Mouse (Mus musculus) midbrain, embryonic 13.5 days (tissue): ENCODE results near the gene Rasa3. TPM values are rescaled to one million over a fixed set of nuclear protein-coding genes. Genes with fewer than 3 reads are reported as not detected.
A peak's percentile ranks its signal among the peaks of the same experiment; 100 is the strongest.

Source experiments
- ATAC-seq: fragments of 200-750 bp; cut with Nextera tagmentation; 2 replicates; pipeline ENCODE4 v1.8.0; 2017; ENCODE audit warnings: mild to moderate bottlenecking, moderate TSS enrichment, moderate library complexity
- H3K27ac ChIP-seq: fragments of 300-500 bp; sonication (generic); 2 replicates; pipeline ENCODE4 v1.5.1; 2015; ENCODE audit warnings: inconsistent platforms, mild to moderate bottlenecking, moderate library complexity
- H3K27me3 ChIP-seq: fragments of 300-500 bp; sonication (generic); 2 replicates; pipeline ENCODE4 v1.6.1; 2015; ENCODE audit warnings: mild to moderate bottlenecking, inconsistent platforms
- H3K36me3 ChIP-seq: fragments of 300-500 bp; sonication (generic); 2 replicates; pipeline ENCODE4 v1.6.1; 2015; ENCODE audit warnings: mild to moderate bottlenecking, inconsistent platforms
- H3K4me1 ChIP-seq: fragments of 300-500 bp; sonication (generic); replicated peaks from 2 replicates; pipeline ENCODE4 v1.6.1; 2015; ENCODE audit warnings: inconsistent platforms
- H3K4me2 ChIP-seq: fragments of 300-500 bp; sonication (generic); replicated peaks from 2 replicates; pipeline ENCODE4 v1.6.1; 2015; ENCODE audit warnings: moderate library complexity, mild to moderate bottlenecking, inconsistent platforms
- H3K4me3 ChIP-seq: fragments of 300-500 bp; sonication (generic); replicated peaks from 2 replicates; pipeline ENCODE4 v1.5.1; 2015; ENCODE audit warnings: mild to moderate bottlenecking, inconsistent platforms
- H3K9ac ChIP-seq: fragments of 300-500 bp; sonication (generic); replicated peaks from 2 replicates; pipeline ENCODE4 v1.6.1; 2015; ENCODE audit warnings: mild to moderate bottlenecking, inconsistent platforms
- H3K9me3 ChIP-seq: fragments of 300-500 bp; sonication (generic); 2 replicates; pipeline ENCODE4 v1.6.1; 2016; ENCODE audit warnings: mild to moderate bottlenecking, inconsistent platforms
- WGBS: fragments of 180-500 bp; shearing (Covaris S2); methylation state at CpG from one replicate; pipeline ENCODE4 v1.1.7; 2015; 5-methylcytosine and 5-hydroxymethylcytosine counted together
- polyA plus RNA-seq: library from polyadenylated mRNA; unstranded; fragments of >200 nt; fragmentation: Nextera tagmentation; extraction: Ambion mirVana; gene quantifications from 2 replicates; pipeline ENCODE4 v1.2.1, GENCODE M21; 2015

The Rasa3 gene
- polyA plus RNA-seq, 1 experiment from 2014 or later: 20.6 TPM

DNA sequence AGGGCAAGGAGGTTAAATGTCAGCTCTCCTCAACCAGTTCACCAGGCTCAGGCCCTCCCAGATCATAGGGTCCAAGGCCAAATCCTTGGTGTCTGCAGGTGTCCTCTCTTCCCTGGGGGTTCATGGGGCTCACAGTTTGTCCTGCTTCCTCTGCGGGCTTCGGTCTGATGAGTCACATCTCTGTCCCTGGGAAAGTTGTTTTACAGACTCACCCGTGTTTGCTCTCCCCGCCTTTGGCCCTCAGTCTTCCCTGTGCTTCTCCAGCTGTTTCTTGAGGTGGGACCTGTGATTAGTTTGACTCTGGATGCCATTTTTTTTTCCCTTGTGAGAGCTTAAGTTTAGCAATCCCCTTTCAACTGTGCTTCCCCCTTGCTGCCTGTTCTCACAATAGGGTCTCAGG is 18.8 kb upstream of the Rasa3 start:
- H3K36me3 ChIP-seq: no peaks in the 10 kb centered on the region
- no peaks in the 10 kb centered on the region for H3K27me3 ChIP-seq
- H3K4me3 ChIP-seq: no peak overlapping the region
- no peak overlapping the region for H3K4me2 ChIP-seq
- no peaks in the 10 kb centered on the region for H3K9me3 ChIP-seq
- H3K9ac ChIP-seq: no peak overlapping the region
- 79% methylated on average over 4 of the region's 4 CpGs for whole genome bisulfite sequencing
- H3K4me1 ChIP-seq: peaks cover 11% of the 10 kb centered on the region
- no peak for ATAC-seq
- H3K27ac ChIP-seq: no peak overlapping the region

DNA sequence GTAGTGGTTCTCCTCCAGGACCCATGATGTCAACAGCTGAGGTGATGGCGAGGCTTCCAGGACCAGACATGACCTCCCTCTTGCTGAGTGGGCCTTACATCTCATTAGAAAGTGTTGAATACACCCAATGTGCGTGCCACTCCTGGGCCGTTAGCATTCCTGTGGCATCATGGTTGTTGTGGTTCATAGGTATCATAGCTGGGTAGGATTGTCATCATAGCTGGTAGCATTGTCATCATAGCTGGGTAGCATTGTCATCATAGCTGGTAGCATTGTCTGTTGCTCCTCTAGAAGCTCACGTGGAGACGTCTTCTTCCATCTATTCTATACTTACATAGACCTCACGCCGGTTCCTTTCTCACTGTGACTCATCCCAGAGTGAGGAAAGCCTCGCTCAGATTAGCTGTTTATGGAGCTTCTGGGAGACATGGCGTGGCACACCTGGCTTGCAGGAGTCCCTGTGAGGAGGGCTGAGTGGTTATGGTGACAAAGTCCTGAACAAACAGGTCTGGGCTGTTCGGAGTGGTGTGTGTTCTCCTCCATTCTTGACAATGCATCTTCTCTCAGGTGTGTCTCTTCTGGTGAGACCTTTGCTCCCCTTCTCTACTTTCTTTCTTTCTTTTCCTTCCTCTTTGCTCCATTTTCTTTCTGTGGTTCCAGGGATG is 17.9 kb upstream of the Rasa3 start:
- H3K4me2 ChIP-seq: no peak overlapping the region
- no peak overlapping the region for H3K27ac ChIP-seq
- H3K9ac ChIP-seq: no peak overlapping the region
- WGBS: 96% methylated on average over 10 of the region's 10 CpGs
- no peaks in the 10 kb centered on the region for H3K9me3 ChIP-seq
- H3K4me3 ChIP-seq: no peak overlapping the region
- no peak for ATAC-seq
- peaks cover 11% of the 10 kb centered on the region for H3K4me1 ChIP-seq
- no peaks in the 10 kb centered on the region for H3K36me3 ChIP-seq
- H3K27me3 ChIP-seq: no peaks in the 10 kb centered on the region

DNA sequence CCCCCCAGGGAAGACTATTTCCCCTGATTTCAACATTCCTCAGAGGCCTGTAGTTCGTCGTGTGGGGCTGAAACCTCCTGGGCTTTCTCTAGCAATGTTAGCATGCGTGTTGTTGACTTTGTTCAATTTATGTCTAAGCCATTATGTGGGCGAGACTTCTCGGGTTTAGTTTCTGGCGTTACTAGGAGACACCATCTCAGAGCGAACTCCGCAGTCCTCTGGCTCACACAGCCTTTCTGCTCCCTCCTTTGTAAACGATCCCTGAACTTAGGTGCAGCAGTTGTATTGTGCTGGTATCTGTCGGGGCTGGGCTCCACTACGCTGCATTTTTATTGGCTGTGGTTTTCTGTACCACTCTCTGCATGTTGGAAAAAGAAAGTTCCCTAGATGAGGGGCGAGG is 17.3 kb upstream of the Rasa3 start:
- Histone ChIP-seq H3K9ac (no peak overlapping the region), H3K27me3 (no peaks in the 10 kb centered on the region), H3K4me3 (no peak overlapping the region), H3K36me3 (no peaks in the 10 kb centered on the region), H3K9me3 (no peaks in the 10 kb centered on the region), H3K4me1 (peaks cover 11% of the 10 kb centered on the region), H3K27ac (no peak overlapping the region), H3K4me2 (no peak overlapping the region)
- 62% methylated on average over 12 of the region's 12 CpGs for WGBS
- ATAC-seq: no peak

DNA sequence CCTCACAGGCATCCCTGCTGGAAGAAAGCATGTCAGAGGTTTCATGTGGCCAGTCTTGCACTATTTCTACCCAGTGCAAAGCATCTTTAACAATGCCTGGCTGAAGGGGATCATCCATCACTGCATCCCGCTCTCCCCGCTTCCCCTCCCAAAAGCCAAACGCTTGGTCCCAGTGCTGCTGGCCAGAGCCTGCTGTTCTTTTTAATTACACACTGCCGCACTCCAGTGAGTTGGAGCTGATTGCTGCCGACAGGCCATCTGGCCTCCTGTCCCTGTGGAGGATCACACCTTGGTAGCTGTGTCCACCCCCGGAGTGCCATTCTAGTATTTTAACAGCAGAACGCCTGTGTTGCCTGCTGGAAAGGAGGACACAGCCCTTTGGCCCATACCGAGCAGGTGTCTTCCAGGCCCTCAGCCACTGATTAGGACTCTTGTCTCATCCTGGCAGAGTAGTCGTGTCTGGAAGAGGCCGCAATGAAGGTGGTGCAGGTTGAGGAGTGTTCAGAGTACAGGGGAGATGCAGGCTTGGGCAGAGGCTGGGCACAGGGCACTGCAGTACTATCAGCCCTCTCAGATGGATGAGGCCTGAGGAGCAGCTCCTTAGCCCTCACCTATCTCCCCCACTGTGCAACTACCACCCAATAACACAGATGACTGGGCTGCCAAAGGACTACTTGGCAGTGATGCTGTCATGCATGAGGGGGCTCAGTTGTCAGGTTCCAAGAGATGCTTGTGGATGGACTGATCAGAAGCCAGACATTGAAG is 15.1 kb upstream of the Rasa3 start:
- Histone ChIP-seq H3K27ac (0 out of 2 replicates have a peak overlapping the region, but pooled peaks have one; percentile 53), H3K9me3 (no peaks in the 10 kb centered on the region), H3K27me3 (no peaks in the 10 kb centered on the region), H3K4me1 (peaks cover 17% of the 10 kb centered on the region), H3K4me2 (no peak overlapping the region), H3K9ac (peak overlapping the region; percentile 14; the same call in 1 of the 2 replicates), H3K36me3 (no peaks in the 10 kb centered on the region), H3K4me3 (no peak overlapping the region)
- peak; percentile 56; the same call in 1 of the 2 replicates for ATAC-seq
- WGBS: 36% methylated on average over 10 of the region's 10 CpGs

DNA sequence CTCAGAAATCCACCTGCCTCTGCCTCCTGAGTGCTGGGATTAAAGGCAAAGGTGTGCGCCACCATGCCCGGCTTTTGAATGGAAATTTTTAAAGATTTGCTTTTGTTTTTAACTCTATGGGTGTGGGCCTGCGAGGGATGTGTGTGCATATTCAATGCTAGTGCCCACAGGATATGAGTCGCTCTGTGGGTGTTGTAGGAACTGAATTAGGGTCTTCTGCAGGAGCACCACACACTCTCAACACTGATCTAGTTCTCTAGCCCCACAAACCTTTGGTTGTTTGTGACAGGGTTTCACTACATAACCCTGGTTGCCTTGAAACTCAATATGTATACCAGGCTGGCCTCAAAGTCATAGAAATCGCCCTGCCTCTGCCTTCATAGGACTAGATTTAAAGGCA is 11.9 kb upstream of the Rasa3 start:
- Histone ChIP-seq H3K4me3 (no peak overlapping the region), H3K4me2 (no peak overlapping the region), H3K27ac (no peak overlapping the region), H3K4me1 (peaks cover 17% of the 10 kb centered on the region), H3K9ac (no peak overlapping the region), H3K36me3 (no peaks in the 10 kb centered on the region), H3K27me3 (no peaks in the 10 kb centered on the region), H3K9me3 (no peaks in the 10 kb centered on the region)
- WGBS: 95% methylated on average over 5 of the region's 5 CpGs
- ATAC-seq: no peak

DNA sequence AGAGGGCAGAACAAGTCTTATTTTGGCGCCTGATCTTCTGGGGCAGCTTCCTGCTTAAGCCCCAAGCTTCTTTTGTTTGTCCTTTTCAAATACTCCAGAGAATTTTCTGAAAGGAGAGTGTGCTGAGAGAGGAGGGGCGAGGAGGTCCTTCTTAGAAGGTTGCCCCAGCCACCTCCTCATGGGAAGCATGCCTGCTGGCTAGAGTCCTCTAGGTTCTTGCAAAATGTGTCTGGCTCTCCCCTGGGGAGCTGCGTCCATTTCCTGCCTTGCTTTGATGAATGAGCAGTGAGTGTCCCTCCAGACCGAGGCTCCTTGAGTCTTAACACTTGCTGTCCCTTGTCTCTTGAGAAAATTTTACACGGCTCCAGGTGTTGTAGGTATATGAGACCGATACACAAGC is 11.1 kb upstream of the Rasa3 start:
- Histone ChIP-seq H3K4me2 (no peak overlapping the region), H3K9me3 (no peaks in the 10 kb centered on the region), H3K27me3 (no peaks in the 10 kb centered on the region), H3K27ac (no peak overlapping the region), H3K4me3 (no peak overlapping the region), H3K9ac (no peak overlapping the region), H3K36me3 (no peaks in the 10 kb centered on the region), H3K4me1 (peaks cover 13% of the 10 kb centered on the region)
- ATAC-seq: no peak
- WGBS: 59% methylated on average over 6 of the region's 6 CpGs

DNA sequence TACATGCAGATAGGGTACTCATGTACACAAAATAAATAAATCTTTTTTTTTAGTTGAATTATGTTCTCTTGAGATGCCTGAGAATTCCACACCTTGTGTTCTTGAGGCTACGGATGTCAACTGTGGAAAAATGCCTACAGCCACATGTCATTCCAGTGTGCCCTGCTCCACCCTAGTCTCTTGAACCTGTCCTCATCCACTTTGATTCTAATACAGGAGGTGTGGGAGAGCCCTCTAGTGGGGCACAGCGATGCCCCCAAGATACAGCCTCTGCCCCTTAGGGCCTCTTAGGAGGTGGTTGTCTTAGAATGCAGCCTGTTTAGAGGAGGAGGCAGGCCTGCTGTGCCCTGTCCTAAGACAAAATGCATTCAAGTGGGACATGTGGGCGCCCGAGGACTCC is 10.5 kb upstream of the Rasa3 start:
- H3K4me1 ChIP-seq: peaks cover 13% of the 10 kb centered on the region
- no peak overlapping the region for H3K9ac ChIP-seq
- H3K36me3 ChIP-seq: no peaks in the 10 kb centered on the region
- H3K27me3 ChIP-seq: no peaks in the 10 kb centered on the region
- no peak overlapping the region for H3K4me2 ChIP-seq
- WGBS: 83% methylated on average over 4 of the region's 4 CpGs
- no peak overlapping the region for H3K4me3 ChIP-seq
- no peaks in the 10 kb centered on the region for H3K9me3 ChIP-seq
- no peak for ATAC-seq
- no peak overlapping the region for H3K27ac ChIP-seq

DNA sequence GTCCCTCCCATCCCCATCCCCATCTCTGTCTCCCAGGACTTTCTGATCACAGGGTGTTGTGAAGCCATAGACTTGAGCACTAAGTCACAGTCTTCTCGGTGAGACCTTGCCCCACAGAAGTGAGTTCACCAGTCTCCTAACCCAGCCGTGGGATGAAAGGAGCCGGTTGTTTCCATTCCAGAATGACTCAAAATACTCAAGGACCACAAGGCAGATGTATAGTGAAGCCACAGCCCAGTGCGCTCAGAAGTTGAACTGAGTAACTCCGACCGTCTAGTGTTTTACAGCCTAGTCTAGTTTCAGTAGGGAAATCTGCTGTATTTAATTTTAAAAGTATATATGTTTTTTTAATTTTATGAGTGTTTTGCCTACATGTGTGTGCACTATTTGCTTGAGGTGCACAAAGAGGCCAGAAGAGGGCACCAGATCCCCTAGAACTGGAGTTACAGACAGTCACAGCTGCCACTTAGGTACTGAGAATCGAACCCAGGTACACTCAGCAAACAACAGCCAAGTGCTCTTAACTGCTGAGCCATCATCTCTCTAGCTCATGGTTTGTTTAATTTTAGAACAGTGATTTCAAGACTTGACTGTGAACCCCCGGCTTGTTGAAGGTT is 9.8 kb upstream of the Rasa3 start:
- WGBS: 94% methylated on average over 8 of the region's 8 CpGs
- no peak overlapping the region for H3K27ac ChIP-seq
- peaks cover 6% of the 10 kb centered on the region for H3K4me1 ChIP-seq
- no peaks in the 10 kb centered on the region for H3K36me3 ChIP-seq
- H3K9ac ChIP-seq: no peak overlapping the region
- no peaks in the 10 kb centered on the region for H3K27me3 ChIP-seq
- no peak overlapping the region for H3K4me2 ChIP-seq
- no peak for ATAC-seq
- H3K4me3 ChIP-seq: no peak overlapping the region
- H3K9me3 ChIP-seq: no peaks in the 10 kb centered on the region

DNA sequence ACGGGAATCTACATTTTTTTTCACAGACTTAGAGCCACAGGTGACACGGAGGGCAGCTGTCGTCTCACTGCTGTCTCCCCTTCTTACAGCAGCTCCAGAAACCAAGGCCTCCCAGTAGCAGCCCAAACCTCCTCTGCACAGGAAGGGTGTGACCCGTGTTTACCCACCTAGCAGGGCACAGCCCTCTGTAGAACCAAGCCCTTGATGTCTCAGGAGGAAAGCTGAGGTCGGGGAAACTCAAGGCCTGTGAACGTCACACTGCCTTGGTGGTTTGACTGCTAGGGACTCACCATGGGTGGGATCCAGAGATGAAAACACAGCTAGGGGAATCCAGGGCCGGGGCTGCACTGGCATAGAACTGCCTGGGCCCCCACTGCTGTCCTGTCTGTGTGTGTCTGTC is 9.0 kb upstream of the Rasa3 start:
- no peaks in the 10 kb centered on the region for H3K36me3 ChIP-seq
- H3K4me3 ChIP-seq: no peak overlapping the region
- H3K4me2 ChIP-seq: no peak overlapping the region
- peaks cover 5% of the 10 kb centered on the region; the same call in 1 of the 2 replicates for H3K4me1 ChIP-seq
- no peak overlapping the region for H3K27ac ChIP-seq
- no peaks in the 10 kb centered on the region for H3K27me3 ChIP-seq
- ATAC-seq: no peak
- 81% methylated on average over 7 of the region's 7 CpGs for WGBS
- no peak overlapping the region for H3K9ac ChIP-seq
- H3K9me3 ChIP-seq: no peaks in the 10 kb centered on the region

DNA sequence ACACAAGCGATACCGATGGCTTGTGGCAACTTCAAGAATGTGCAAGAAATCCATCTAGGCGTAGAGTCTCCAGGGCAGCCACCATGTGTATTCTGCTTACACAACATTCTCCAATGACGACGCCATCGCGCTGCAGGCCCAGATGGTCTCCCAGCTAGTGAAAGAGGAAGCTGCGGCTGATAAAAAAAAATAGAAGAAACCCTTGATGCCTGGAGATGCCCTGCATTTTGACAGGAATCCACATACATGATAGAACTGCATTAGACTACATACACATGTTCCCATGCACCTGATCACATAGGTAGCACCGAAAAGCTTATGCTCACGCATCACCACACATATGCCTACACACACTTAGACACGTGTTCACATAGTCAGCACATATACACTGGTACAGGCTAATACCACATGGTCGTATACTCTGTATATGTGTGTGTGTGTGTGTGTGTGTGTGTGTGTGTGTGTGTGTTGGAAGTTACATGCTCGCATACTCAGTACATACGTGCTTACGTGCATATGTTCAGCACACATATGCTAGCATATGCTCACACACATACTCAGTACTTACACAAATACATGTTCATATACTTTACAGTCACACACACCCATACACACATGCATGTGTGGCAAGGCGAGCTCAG is 8.4 kb upstream of the Rasa3 start:
- 92% methylated on average over 16 of the region's 16 CpGs for WGBS
- no peak for ATAC-seq

DNA sequence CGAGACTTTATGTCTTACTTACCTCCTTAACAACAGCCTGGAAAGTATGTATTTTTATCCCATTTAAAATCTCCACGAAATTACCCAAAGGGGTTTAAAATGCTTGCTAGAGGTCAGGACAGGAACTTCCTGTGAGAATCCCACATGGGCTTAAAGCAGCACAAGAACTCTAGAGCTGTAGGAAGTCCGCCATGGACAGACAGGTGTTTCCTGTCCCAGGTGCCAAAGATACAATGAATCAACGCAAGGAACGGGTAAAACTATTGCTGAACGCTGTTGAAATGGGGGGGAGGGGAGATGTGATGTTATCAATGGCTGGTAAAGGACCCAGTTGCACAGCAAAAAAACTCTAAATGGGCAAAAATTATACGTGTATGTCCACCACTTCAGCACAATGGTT is 6.7 kb upstream of the Rasa3 start:
- no peak for ATAC-seq
- Histone ChIP-seq H3K36me3 (no peaks in the 10 kb centered on the region), H3K4me1 (peaks cover 5% of the 10 kb centered on the region; the same call in 1 of the 2 replicates), H3K4me2 (no peak overlapping the region), H3K9me3 (no peaks in the 10 kb centered on the region), H3K27ac (no peak overlapping the region), H3K4me3 (no peak overlapping the region), H3K27me3 (0 out of 2 replicates have a peak, but pooled peaks cover 3% of the 10 kb centered on the region), H3K9ac (no peak overlapping the region)
- WGBS: 85% methylated on average over 7 of the region's 7 CpGs

More for the DNA sequence above, 8.4 kb upstream of the Rasa3 start:
- H3K9ac ChIP-seq: no peak overlapping the region
- H3K4me3 ChIP-seq: no peak overlapping the region
- H3K27ac ChIP-seq: no peak overlapping the region
- H3K4me1 ChIP-seq: peaks cover 5% of the 10 kb centered on the region; the same call in 1 of the 2 replicates
- no peaks in the 10 kb centered on the region for H3K9me3 ChIP-seq
- H3K27me3 ChIP-seq: no peaks in the 10 kb centered on the region
- no peaks in the 10 kb centered on the region for H3K36me3 ChIP-seq
- H3K4me2 ChIP-seq: no peak overlapping the region

DNA sequence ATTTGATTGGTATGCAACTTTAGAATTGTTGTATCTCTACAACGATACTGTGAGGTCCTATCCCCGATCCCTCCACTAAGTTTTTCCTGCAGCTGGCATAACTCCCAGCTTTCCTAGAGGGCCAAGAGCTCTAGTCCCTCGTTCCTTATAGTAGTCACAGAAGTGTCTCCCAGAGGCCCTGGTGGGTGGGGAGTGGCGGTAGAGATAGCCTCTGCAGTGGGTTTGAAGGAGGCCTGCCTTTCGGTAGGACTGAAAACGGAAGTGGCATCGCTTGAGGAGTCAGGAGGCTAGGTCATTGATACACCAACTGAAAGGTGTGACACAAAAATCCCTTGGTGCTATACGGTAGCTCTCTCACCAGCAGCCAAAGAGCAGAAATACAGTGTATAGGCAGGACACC is 779 bp upstream of the Rasa3 start:
- no peaks in the 10 kb centered on the region for H3K9me3 ChIP-seq

More for the DNA sequence above, 779 bp upstream of the Rasa3 start:
- H3K27me3 ChIP-seq: 0 out of 2 replicates have a peak, but pooled peaks cover 6% of the 10 kb centered on the region
- peak overlapping the region; percentile 82 for H3K4me3 ChIP-seq
- H3K4me1 ChIP-seq: peaks cover 39% of the 10 kb centered on the region
- ATAC-seq: no peak
- H3K4me2 ChIP-seq: peak overlapping the region; percentile 82
- 54% methylated on average over 8 of the region's 8 CpGs for WGBS
- no peak overlapping the region for H3K9ac ChIP-seq
- H3K27ac ChIP-seq: no peak overlapping the region; the same call in 1 of the 2 replicates
- H3K36me3 ChIP-seq: no peaks in the 10 kb centered on the region
